Mouse (Mus musculus) embryo, embryonic 9.5 days (tissue): ENCODE measurements around the gene Gabrg3.

ENCODE experiments used
- DNase-seq: peaks from one replicate; pipeline ENCODE4 v3.0.0-alpha.2; 2017; ENCODE audit errors: extremely low spot score

Gabrg3 gene

GRCm38 (mm10) chr7:57386517-57387340 is at the start of gene Gabrg3:
TSS of gene Gabrg3 (minus strand) at chr7:57387188.
- peak; percentile 49 for DNase-seq

DNA sequence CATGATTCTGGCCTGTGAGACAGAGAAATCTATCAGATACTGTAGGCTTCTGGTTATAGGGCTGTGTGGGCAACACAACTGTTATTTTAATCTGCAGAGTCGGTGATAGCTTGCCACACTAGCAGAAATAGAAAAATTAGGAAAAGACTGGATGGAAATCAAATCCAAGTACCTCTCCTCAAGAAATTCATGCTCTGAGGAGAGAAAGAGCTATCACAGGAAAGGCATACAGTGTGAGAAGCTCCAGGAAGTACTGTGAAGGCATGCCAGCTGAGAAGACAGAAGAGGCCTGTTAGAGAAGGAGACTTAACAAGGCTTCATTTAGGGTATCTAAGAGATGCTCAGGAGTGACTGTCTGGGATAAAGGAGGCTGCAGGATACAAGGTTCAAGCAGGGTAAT is 35.7 kb upstream of the Gabrg3 start:
- DNase-seq, result no peak

- no peak for DNase-seq
Measured at GRCm38 (mm10) chr7:57421044-57421443, 34.1 kb upstream of the Gabrg3 start.

DNA sequence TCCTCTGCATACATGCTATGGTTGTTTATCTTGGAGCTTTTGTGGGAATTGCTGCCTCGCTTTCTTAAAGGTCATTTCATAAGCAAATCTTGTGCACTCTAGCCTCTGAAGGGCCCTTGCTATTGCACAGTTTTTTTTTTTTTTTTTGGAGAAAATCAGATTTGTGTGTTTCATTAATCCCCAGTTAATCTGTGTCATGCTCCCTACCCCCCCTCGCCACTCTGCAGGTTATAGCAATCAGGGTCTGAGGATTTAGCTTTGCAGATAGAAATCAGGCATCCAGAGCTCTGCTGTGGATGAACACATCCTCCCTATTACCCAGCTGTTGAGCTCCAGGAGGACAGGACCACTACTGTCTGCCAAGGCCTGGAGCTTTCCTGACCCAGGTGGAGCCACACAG is 32.4 kb upstream of the Gabrg3 start, which contains the start of gene Gabrb3:
Gene Gabrb3 (plus strand): TSS at position 301 of the 400 bp plus-strand sequence.
- no peak for DNase-seq

DNA sequence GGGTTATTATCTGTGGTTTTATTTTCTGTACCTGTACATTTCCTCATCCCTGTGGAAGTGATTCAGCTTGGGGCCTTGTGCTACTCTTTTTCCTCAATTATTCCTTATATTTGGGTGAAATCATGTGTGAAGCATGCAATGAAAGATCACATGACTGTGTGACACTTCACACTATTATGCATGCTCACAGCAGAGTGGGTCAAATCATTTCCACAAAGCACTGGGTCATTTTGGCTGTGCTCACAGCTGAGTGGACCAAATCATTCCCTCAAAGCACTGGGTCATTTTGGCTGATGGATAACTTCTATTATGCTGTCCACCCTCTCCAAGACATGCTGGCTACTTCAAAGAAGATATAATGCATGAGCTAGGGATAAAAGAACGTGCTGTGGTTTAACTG is 25.9 kb upstream of the Gabrg3 start:
- no peak for DNase-seq

DNA sequence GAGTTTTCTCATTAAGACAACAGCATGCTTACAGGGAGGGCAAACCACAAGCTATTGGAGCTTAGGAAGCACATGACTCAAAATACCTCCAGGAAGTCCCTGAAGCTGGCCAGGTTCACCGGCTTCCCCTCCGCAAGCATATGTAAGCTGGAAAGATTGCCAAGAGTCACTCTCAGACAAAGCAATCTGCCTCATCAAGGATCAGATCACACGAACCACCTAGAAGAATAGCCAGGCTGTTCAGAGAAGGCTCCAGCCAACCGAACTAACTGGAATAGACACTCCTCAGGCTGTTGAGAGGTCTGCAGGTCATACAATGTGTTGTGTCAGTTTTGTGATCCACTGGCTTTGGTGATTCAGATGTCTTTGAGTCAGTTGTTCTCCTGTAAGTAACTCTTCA is 24.2 kb upstream of the Gabrg3 start:
- DNase-seq, result no peak

DNA sequence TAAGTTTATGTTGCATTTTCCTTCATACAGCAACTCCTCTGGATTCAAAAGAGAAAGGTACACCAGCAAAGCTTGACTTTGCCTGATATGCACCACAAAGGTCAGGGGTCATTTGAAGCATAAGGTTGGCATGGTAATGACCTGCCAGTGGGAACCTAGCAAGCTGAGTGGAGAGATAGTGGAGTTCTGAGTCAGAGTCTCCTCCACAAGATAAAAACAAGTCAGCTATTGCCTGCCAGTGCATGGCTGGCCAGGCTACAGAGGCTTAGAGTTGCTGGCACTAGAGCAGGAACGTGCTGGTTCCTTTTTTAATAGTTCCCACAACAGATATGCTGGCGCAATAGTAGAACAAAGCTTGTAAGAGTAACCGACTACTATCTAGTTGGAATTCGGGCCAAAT is 6.6 kb upstream of the Gabrg3 start:
- DNase-seq, result no peak

DNA sequence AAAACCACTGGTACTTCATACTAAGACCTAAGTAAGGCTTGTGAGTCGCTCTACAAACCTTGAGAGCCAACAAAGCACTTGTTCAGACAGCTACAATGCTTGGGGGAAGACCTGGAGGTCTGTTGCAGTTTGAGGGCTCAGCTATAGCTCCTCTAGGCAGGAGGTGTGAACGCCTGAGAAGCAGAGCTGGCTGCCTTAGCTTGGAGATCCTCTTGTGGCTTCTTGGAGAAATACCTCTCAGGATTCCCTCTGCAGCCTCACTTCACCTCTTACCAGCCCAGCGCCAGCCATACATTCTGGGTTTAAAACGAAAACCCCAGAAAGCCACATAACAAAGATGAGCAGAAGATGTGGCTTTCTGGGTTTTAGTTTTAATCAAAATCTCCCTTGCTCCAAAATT is 3.1 kb upstream of the Gabrg3 start:
- DNase-seq, result no peak

- DNase-seq, result no peak
Measured at GRCm38 (mm10) chr7:57387341-57387654, 310 bp upstream of the Gabrg3 start.

DNA sequence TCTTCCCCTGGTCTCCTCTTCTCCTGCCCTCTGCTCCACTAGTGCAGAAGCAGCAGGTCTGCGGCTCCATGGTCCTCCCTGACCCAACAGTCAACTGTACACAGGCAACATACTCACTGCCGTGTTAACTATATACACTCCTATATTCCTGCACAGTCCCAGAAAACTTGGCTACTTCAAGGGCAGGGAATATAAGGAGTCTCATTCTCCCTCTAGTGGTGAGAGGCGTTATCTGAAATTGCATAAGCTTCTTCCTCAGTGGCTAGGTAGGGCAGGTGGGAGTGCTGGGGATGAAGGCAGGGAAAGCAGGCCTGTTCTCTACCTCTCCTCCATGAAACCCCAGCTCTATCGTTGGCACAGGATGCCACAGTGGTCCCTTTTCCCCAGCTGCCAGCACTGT is 2.9 kb downstream of the Gabrg3 start:
- DNase-seq, result peak; percentile 17

GRCm38 (mm10) chr7:57366013-57366390 is 21.0 kb downstream of the Gabrg3 start:
- DNase-seq, result no peak

DNA sequence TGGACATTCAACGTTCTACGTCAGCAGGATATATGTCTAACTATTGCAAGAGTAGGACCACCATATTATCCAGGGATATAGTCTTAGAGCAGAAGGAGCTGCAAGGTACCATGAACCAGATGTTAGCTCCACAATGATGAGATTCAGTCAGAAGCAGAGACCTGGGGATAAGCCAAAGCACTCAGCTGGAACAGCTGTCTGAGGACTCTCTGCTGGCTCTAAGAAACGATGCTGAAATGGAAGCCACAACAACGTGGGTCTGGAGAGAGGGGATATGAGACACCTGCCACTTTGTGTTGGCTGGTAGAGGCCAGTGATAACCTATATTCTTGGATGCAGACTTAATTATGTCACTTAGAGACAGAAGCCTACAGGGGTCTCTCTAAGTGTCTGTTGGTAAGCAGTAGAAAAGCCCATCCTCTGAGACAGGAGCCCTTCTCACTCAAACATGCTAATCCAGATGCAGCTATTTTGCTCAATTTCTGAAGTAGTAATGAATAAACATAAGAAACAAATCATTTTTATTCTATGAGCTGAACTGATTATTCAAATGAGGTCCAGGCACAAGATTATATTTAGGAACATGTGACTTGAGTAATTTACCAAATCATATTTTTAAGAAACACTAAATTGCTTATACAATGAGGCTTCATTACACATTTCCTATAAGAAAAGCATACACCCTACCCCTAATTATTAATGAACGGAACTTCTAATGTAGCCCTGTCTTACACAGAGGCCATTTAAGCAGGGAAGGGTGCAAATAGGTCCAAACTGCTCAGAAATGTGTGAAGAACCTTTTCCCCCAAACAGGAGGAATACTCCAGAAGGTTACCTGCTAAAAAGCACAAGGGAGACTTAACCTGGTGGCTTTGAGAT is 21.6 kb downstream of the Gabrg3 start:
- DNase-seq, result no peak

DNA sequence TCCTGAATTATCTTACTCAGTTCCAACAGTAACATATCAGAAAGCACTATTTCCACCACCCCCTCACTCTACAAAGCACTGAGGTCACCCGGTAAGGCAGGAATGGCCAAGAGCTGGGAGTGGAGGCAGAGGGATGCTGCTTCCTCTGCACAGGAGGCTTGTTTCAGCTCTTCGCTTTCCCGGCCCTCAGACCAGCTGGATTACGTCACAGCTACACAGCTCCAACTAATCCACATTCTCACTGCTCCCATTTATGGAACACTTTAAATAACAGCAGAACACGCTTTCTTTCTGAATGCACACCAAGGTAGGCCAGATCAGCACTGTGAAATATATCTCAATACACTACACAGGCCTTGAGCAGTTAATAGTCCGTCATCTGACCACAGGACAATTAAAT is 23.2 kb downstream of the Gabrg3 start:
- no peak for DNase-seq

GRCm38 (mm10) chr7:57357871-57358540 is 29.0 kb downstream of the Gabrg3 start:
- no peak for DNase-seq

GRCm38 (mm10) chr7:57356565-57357301 is 30.3 kb downstream of the Gabrg3 start:
- DNase-seq, result no peak

- DNase-seq, result no peak
Measured at GRCm38 (mm10) chr7:57348774-57349173, 38.2 kb downstream of the Gabrg3 start.

GRCm38 (mm10) chr7:57341910-57342309 is 45.1 kb downstream of the Gabrg3 start:
- DNase-seq, result no peak

GRCm38 (mm10) chr7:57331211-57331610 is 55.8 kb downstream of the Gabrg3 start:
- DNase-seq, result no peak

GRCm38 (mm10) chr7:57330240-57330639 is 56.7 kb downstream of the Gabrg3 start:
- DNase-seq, result no peak

DNA sequence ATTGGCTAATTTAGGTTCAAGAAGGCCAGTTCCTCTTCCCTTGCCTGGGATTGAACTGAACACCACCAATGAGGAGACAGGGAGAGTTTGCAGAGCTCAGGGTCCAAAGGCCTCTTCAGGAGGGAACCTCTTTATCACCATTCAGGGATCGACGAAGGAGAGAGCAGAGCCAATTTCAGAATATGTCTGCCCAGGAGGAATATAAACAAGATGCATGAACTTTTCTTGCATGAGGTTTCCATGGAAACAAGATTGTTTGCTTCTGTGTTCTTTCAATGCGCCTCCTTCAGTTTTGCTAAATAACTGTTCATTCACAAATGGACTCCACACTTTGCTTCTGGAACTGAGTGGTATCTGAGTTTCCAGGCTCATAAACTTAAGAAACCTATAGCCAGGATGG is 62.5 kb downstream of the Gabrg3 start:
- DNase-seq, result no peak

DNA sequence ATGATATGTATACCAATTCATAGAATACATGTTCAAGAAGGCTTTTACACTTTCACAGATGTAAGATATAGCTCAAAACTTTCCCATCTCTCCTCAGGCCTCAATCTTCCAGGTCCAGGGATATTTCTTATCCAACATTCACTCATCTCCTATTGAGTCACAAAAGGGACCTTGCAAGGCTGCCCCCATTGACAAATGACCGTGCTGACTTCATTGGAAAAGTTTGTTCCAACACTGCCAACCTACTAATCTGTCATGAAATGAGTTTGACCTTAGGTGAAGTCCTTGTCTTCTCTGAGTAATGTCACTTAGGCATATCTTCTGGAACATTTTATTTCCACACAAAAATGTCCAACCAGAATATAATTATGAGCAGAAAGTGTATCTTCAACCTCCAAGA is 64.9 kb downstream of the Gabrg3 start:
- no peak for DNase-seq

GRCm38 (mm10) chr7:57314971-57315370 is 72.0 kb downstream of the Gabrg3 start:
- no peak for DNase-seq
